Mouse (Mus musculus) brain, embryonic 14.5 days (tissue): Measurements from ENCODE around the gene 2410015M20Rik.

ENCODE experiments used
- CTCF ChIP-seq: fragments of 200-500 bp; IDR thresholded peaks from 2 replicates; pipeline ENCODE4 v1.5.1; 2012; ENCODE audit warnings: inconsistent platforms, mild to moderate bottlenecking, moderate library complexity, borderline replicate concordance; ENCODE audit not compliant: insufficient read depth, insufficient read length; ENCODE audit errors: extremely low read depth
- POLR2A ChIP-seq: fragments of 200-500 bp; IDR thresholded peaks from 2 replicates; pipeline ENCODE4 v1.6.1; 2012; ENCODE audit warnings: mild to moderate bottlenecking, inconsistent platforms, borderline replicate concordance; ENCODE audit not compliant: poor library complexity, insufficient read depth, insufficient read length, severe bottlenecking; ENCODE audit errors: extremely low read depth

DNA sequence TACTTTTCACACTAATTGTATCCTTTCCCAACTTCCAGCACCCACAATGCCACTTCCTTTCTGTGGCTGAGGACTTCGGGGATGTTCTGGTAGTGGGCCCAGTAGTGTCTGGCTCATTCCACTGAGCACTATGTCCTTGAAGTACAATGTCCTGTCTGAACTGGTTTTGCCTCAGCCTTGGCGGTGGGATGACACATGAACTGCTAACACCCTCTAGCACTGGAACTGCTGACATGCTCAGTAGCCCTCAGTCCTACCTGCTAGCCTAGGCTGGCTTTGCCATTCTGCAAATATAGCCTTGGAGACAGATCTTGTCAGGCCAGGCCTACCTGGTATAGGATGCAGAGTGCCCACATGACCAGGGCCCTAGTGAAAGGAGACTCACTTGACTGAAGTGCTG lies 47.7 kb downstream of the 2410015M20Rik start:
- TF ChIP-seq CTCF (no peak), POLR2A (no peak)
